Mouse (Mus musculus): Measurements from ENCODE around the gene Jagn1. TPM values are rescaled to one million over a fixed set of nuclear protein-coding genes. Genes with fewer than 3 reads are reported as not detected.
A peak's percentile ranks its signal among the peaks of the same experiment; 100 is the strongest.

Gene Jagn1
- total RNA-seq, 2 experiments from 2014 or later, result 42.9 to 44.1 TPM

- no peak for DNase-seq (ENCODE audit: low spot score in 2 of 2)
Observed at GRCm38 (mm10) chr6:113472061-113472460, 29.7 kb downstream of the Jagn1 start.

DNA sequence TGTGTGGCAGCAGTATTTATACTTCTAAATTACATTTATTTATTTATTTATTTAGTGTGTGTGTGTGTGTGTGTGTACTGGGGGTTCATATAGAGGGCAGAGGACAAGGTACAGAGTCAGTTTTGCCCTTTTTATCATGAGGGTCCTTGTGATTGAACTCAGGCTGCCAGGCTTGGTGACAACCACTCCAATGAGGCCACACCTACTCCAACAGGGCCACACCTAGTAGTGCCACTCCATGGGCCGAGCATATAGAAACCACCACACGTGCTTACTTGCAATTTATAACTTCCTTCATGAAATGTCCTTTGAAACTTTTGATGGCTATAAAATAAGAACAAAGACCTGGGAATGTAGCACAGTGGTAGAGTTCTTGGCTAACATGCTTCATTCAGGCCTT is 30.9 kb downstream of the Jagn1 start:
- no peak for DNase-seq (ENCODE audit: low spot score in 2 of 2)

- DNase-seq (ENCODE audit: low spot score in 2 of 2), result no peak
Observed at GRCm38 (mm10) chr6:113473715-113474114, 31.3 kb downstream of the Jagn1 start.

DNA sequence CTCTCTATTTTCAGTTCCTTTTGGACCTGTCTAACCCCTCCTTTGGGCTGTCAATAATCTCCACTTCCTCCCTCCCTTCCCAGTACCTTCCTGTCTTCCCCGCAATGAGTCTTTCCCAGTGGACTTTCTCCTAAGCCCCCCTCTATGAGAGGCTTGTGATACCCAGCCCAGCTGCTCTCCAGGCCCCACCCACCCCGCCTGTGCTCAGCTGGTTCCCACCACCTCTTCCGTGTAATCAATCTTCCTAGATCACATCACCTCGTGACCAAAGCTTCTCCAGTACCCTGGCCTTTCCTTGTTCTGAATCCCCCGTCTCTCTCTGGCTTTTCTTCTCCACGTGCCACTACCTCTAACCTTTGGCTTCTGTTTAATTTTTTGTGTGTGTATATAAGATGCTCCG is 35.0 kb downstream of the Jagn1 start:
- DNase-seq (ENCODE audit: low spot score in 2 of 2), result no peak

DNA sequence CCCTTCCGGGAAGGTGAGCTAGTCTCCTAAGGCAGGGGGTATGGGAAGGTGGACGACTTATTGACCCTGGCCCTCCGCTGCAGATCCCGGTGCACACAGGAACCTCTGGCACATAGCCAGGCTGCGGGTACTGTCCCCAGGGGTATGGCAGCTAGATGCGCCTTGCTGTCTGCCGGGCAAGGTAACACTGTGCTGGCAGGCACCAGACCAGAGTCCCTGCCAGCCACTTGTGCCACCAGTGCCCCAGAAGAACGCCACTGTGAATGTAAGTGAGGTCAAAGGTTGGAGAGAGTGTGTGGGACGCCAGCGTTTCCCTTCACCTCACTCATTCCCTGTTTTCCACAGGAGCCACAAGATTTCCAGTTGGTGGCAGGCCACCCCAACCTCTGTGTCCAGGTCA is 36.5 kb downstream of the Jagn1 start:
- DNase-seq (ENCODE audit: low spot score in 2 of 2), result no peak

GRCm38 (mm10) chr6:113480555-113481373 is 38.4 kb downstream of the Jagn1 start:
- DNase-seq (ENCODE audit: low spot score in 2 of 2), result no peak

- peak; percentile 59 to 60 for DNase-seq (ENCODE audit: low spot score in 2 of 2)
Observed at GRCm38 (mm10) chr6:113482477-113483099, 40.2 kb downstream of the Jagn1 start.

DNA sequence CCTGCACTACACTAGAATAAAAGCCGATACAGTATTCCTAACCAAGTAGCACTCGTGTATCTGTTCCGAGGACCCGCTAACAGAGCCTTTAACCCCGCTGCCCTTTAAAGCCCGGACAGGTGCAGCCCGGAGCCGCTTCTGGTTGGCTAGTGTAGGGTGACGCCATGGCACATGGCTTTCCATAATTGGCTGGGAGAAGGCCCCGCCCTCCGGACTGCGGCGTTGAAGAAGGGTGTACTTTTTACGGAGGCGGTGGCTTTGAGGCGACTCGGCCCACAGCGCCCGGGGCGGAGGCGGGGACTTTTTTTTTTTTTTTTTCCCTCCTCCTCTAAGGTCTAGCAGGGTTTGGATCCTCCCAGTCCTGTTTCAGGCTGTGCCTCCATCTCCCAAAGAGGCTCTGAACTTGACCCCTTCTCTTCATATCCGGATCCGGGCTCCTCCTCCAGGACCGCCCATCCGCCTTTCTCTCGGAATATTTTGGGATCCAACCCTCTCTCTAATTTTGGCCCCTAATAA is 40.8 kb downstream of the Jagn1 start, which contains the start of gene Creld1:
Creld1 (plus strand) TSS at position 198 of the 516 bp plus-strand sequence.
- DNase-seq (ENCODE audit: low spot score in 2 of 2), result peak; percentile 85 to 91

GRCm38 (mm10) chr6:113483729-113484128 is 41.4 kb downstream of the Jagn1 start:
- DNase-seq (ENCODE audit: low spot score in 2 of 2), result peak in 1 of 2 experiments; percentile 52

DNA sequence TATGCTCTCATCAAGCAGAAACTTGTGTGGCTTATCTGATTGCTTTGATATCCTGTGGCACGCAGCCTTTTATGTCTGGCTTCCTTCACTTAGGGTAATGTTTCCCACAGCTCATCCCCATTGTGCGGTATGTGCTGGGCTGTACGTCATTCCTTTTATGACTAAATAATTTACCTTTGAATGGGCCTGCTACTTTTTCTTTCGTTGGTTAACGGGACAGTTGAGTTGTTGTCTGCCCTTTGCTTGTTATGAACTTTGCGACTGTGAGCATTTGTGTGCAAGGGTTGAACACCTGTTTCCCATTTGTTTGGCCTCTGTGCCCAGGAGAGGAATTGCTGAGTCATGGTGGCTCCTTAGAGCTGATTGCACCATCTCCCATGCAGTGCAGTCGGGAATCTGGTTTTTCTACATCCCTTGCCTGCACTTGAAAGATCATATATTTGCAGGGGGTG is 44.8 kb downstream of the Jagn1 start:
- no peak for DNase-seq (ENCODE audit: low spot score in 2 of 2)

GRCm38 (mm10) chr6:113489410-113489809 is 47.0 kb downstream of the Jagn1 start:
- no peak for DNase-seq (ENCODE audit: low spot score in 2 of 2)

GRCm38 (mm10) chr6:113492101-113492864 is 49.9 kb downstream of the Jagn1 start:
- no peak for DNase-seq (ENCODE audit: low spot score in 2 of 2)

GRCm38 (mm10) chr6:113494258-113494788 is 52.0 kb downstream of the Jagn1 start:
- peak; percentile 80 to 85 for DNase-seq (ENCODE audit: low spot score in 2 of 2)

DNA sequence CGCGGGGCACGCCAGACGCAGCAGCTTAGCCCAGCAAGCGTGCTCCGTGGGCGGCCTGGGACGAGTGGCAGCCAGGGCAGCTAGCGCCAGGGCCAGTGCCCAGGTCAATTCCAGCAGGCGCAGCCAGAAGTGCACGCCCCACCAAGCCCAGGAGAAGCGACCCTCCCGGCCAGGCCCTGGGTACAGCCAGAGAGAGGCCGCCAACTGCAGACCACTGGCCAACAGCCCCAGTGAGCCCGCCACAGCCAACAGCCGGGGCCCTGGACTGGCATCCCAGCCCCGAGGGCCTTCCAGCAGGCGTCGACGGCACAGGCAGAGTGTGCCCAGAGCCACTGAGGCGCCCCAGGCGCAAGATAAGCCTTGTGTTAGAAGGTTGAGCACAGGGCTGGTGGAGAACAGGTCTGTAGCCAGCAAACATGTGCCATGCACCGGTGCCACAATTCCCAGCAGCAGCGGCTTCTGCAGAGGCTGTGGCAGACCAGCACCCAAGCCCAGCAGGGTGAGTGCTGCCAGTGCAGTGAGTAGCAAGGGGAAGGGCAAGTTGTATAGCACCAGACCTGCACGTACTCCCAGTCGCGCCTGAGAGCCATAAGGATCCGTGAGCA is 52.8 kb downstream of the Jagn1 start:
- peak; percentile 30 to 41 for DNase-seq (ENCODE audit: low spot score in 2 of 2)

Small RNA genes lying within 50 kb of the gene (microRNA-seq; reads per million reads assigned to microRNA genes)
- 0 reads per million in 2 experiments for gene Gm24387

Other genes with a start within 250 kb of the Jagn1 start
- gene Lhfpl4, start 247.2 kb upstream of the Jagn1 start, total RNA-seq (2021), result 10 to 100 TPM; 93.2 to 95.1 TPM
- gene Mtmr14, start 204.7 kb upstream of the Jagn1 start, total RNA-seq (2021), result 10 to 100 TPM; 18.1 to 20.6 TPM
- 1 to 10 TPM; 7.1 to 8.1 TPM for gene Cpne9, start 160.3 kb upstream of the Jagn1 start, total RNA-seq (2021)
- gene Brpf1, start 135.4 kb upstream of the Jagn1 start, total RNA-seq (2021), result 10 to 100 TPM; 28.3 to 28.6 TPM
- 1 to 10 TPM; 6.7 to 8.0 TPM for gene Ogg1, start 115.6 kb upstream of the Jagn1 start, total RNA-seq (2021)
- gene Camk1, start 98.6 kb upstream of the Jagn1 start, total RNA-seq (2021), result 10 to 100 TPM; 59.5 to 64.3 TPM
- gene Tada3, start 64.7 kb upstream of the Jagn1 start, total RNA-seq (2021), result 10 to 100 TPM; 51.0 to 58.4 TPM
- 100 to 1,000 TPM; 324 to 337 TPM for gene Arpc4, start 64.5 kb upstream of the Jagn1 start, total RNA-seq (2021)
- gene Ttll3, start 53.3 kb upstream of the Jagn1 start, total RNA-seq (2021), result 10 to 100 TPM; 11.2 to 13.2 TPM
- 10 to 100 TPM; 21.3 to 26.9 TPM for gene Rpusd3, start 23.2 kb upstream of the Jagn1 start, total RNA-seq (2021)
- not detected for gene Cidec, start 6.8 kb upstream of the Jagn1 start, total RNA-seq (2021)
- gene Il17re, start 15.9 kb downstream of the Jagn1 start, total RNA-seq (2021), result under 1 TPM; 0.55 to 0.60 TPM
- 1 to 10 TPM; 4.8 to 5.6 TPM for gene Il17rc, start 28.9 kb downstream of the Jagn1 start, total RNA-seq (2021)
- 10 to 100 TPM; 80.0 to 92.3 TPM for gene Creld1, start 40.7 kb downstream of the Jagn1 start, total RNA-seq (2021)
- gene Prrt3, start 59.4 kb downstream of the Jagn1 start, total RNA-seq (2021), result 10 to 100 TPM; 36.7 to 39.7 TPM
- 10 to 100 TPM; 75.6 to 77.6 TPM for gene Emc3, start 89.1 kb downstream of the Jagn1 start, total RNA-seq (2021)
- 1 to 10 TPM; 3.2 to 4.9 TPM for gene Fancd2, start 89.1 kb downstream of the Jagn1 start, total RNA-seq (2021)
- under 1 TPM in 1 of 2 experiments, not detected in 1; 0.49 TPM for gene Fancd2os, start 158.1 kb downstream of the Jagn1 start, total RNA-seq (2021)
- 100 to 1,000 TPM; 221 TPM for gene Brk1, start 162.2 kb downstream of the Jagn1 start, total RNA-seq (2021)
- gene Vhl, start 181.4 kb downstream of the Jagn1 start, total RNA-seq (2021), result 10 to 100 TPM; 65.8 to 70.5 TPM
- gene Irak2, start 195.9 kb downstream of the Jagn1 start, total RNA-seq (2021), result 10 to 100 TPM; 15.0 TPM

Measured in layer of hippocampus, postnatal 10 days (tissue).